In the genomic region with DNA sequence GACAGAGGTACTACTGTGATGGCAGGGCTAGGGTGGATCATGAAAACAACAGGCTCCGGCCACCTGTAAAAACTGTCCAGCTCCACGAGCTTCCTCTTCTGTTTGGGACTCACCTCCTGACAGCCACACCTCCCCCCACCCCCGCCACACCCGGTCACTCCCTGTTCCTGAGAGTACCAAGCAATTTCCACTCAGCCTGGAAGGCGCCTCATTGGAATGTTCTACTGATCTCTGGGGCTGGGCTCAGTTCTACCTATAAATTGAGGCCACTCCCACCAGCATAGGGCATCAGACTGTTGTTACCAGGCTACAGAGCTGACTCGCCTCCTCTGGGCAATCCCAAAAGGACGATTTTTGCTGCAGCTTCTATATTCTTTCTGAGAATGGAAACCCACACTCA, we compare ENCODE assay signal across 15 mouse cellular contexts.
DNase-seq lines count a peak whose midpoint lies in the region; ATAC-seq and TF ChIP-seq lines count a peak whose summit lies in the region.
"Had no signal": no experiment of that assay in that cellular context is flagged by ENCODE, and none has a peak within 500 bp of the region (broad histone marks: within the 10 kb centered on the region; RNA-seq: fewer than 3 reads in every experiment).

No protein-coding gene starts in this region.

- no peak for TF ChIP-seq EP300 in heart, adult 2 months (IDR thresholded peaks at IDR 0.05; ENCODE audit: insufficient read depth, low read depth, low read length)
- no peak for TF ChIP-seq EP300 in ES-Bruce4 (IDR thresholded peaks at IDR 0.05; ENCODE audit: insufficient read depth, low read depth, low read length)

- no peaks in the 10 kb centered on the region for H3K79me2 ChIP-seq in heart, adult 2 months (replicated peaks; ENCODE audit: control insufficient read depth, insufficient read depth, low read length)

- H3K4me3 ChIP-seq in heart, adult 2 months, result no peak overlapping the region
- no peak overlapping the region for H3K4me3 ChIP-seq in heart, embryonic 10.5 days
- H3K4me3 ChIP-seq in ES-Bruce4 (ENCODE audit: low read depth, low read length), result no peak overlapping the region
- H3K4me3 ChIP-seq in intestine, embryonic 16.5 days (ENCODE audit: low read length), result no peak overlapping the region
- H3K4me3 ChIP-seq: embryonic facial prominence, embryonic 15.5 days; limb, embryonic 12.5 days; megakaryocyte, embryonic 14.5 days had no signal

- H3K4me1 ChIP-seq in heart, adult 2 months (ENCODE audit: control insufficient read depth, insufficient read depth, low read length), result peaks cover 6% of the 10 kb centered on the region
- peaks cover 39% of the 10 kb centered on the region for H3K4me1 ChIP-seq in heart, embryonic 10.5 days
- no peaks in the 10 kb centered on the region for H3K4me1 ChIP-seq in ES-Bruce4 (ENCODE audit: control insufficient read depth, insufficient read depth, low read length)
- H3K4me1 ChIP-seq in intestine, embryonic 16.5 days (ENCODE audit: control insufficient read depth, insufficient read depth, low read length), result peaks cover 18% of the 10 kb centered on the region

- no peak overlapping the region for H3K9ac ChIP-seq in heart, adult 2 months (ENCODE audit: low read depth, low read length)
- H3K9ac ChIP-seq in ES-Bruce4 (ENCODE audit: low read depth, poor library complexity, severe bottlenecking), result no peak overlapping the region
- 0 out of 2 replicates have a peak overlapping the region, but pooled peaks have one; percentile 14 for H3K9ac ChIP-seq in intestine, embryonic 16.5 days (ENCODE audit: low read depth, low read length)
- H3K9ac ChIP-seq: embryonic facial prominence, embryonic 15.5 days; forebrain, postnatal 0 days; limb, embryonic 12.5 days had no signal

- peaks cover 2% of the 10 kb centered on the region; the same call in 1 of the 2 replicates for H3K36me3 ChIP-seq in heart, adult 2 months (ENCODE audit: control insufficient read depth, insufficient read depth, low read length)
- peaks cover 8% of the 10 kb centered on the region for H3K36me3 ChIP-seq in heart, embryonic 10.5 days
- no peaks in the 10 kb centered on the region for H3K36me3 ChIP-seq in ES-Bruce4 (ENCODE audit: control insufficient read depth, insufficient read depth, low read length, poor library complexity, severe bottlenecking)
- no peaks in the 10 kb centered on the region for H3K36me3 ChIP-seq in intestine, embryonic 16.5 days (ENCODE audit: control insufficient read depth, insufficient read depth, low read length)
- H3K36me3 ChIP-seq: embryonic facial prominence, embryonic 15.5 days had no signal

- intact Hi-C loops in heart, adult 2 months (cut with DNase I), result no loop called here

- DNase-seq in heart, adult 2 months, result no peak
- no peak for DNase-seq in heart, embryonic 10.5 days (ENCODE audit: low spot score)
- DNase-seq in lung, postnatal 10 days, result peak; percentile 63
- DNase-seq in cerebellum, adult 11 months, result no peak
- no peak for DNase-seq in adrenal gland, postnatal 10 days
- DNase-seq: cerebellum, postnatal 14 days; forebrain, postnatal 0 days; thymus, adult 18-20 months had no signal

- H3K9me3 ChIP-seq in heart, embryonic 10.5 days, result no peaks in the 10 kb centered on the region
- no peaks in the 10 kb centered on the region for H3K9me3 ChIP-seq in ES-Bruce4 (replicated peaks; ENCODE audit: control insufficient read depth, insufficient read depth, low read length, poor library complexity, severe bottlenecking)
- no peaks in the 10 kb centered on the region for H3K9me3 ChIP-seq in intestine, embryonic 16.5 days (ENCODE audit: control insufficient read depth, low read length)
- H3K9me3 ChIP-seq: embryonic facial prominence, embryonic 15.5 days; limb, embryonic 12.5 days; megakaryocyte, embryonic 14.5 days had no signal

- H3K4me2 ChIP-seq in intestine, embryonic 16.5 days (ENCODE audit: low read depth, low read length), result no peak overlapping the region
- H3K4me2 ChIP-seq: embryonic facial prominence, embryonic 15.5 days; limb, embryonic 12.5 days had no signal

- TF ChIP-seq CTCF in heart, adult 2 months (IDR thresholded peaks at IDR 0.05), result no peak
- TF ChIP-seq CTCF in ES-Bruce4 (IDR thresholded peaks at IDR 0.05; ENCODE audit: low read depth, low read length), result no peak

- peak; percentile 90 for ATAC-seq in intestine, embryonic 16.5 days
- ATAC-seq in monocyte, adult 5-6 weeks (replicated peaks; ENCODE audit: insufficient number of reproducible peaks, low FRiP score, low TSS enrichment, poor library complexity, severe bottlenecking), result no peak
- ATAC-seq: forebrain, postnatal 0 days; Patski had no signal

- H3K27me3 ChIP-seq in heart, adult 2 months (ENCODE audit: control insufficient read depth, insufficient read depth, low read length), result no peaks in the 10 kb centered on the region
- H3K27me3 ChIP-seq in heart, embryonic 10.5 days (ENCODE audit: insufficient read depth, poor library complexity, severe bottlenecking), result no peaks in the 10 kb centered on the region
- no peaks in the 10 kb centered on the region for H3K27me3 ChIP-seq in ES-Bruce4 (ENCODE audit: control insufficient read depth, insufficient read depth, low read length, poor library complexity, severe bottlenecking)
- no peaks in the 10 kb centered on the region for H3K27me3 ChIP-seq in intestine, embryonic 16.5 days (replicated peaks; ENCODE audit: control insufficient read depth, insufficient read depth, low read length)
- H3K27me3 ChIP-seq: megakaryocyte, embryonic 14.5 days; Patski had no signal

- WGBS in heart, adult 2 months, result 78% methylated on average over 7 of the region's 7 CpGs
- 65% methylated on average over 7 of the region's 7 CpGs for WGBS in heart, embryonic 10.5 days
- 50% methylated on average over 7 of the region's 7 CpGs for WGBS in intestine, embryonic 16.5 days

- no peak for TF ChIP-seq POLR2A in heart, adult 2 months (IDR thresholded peaks at IDR 0.05; ENCODE audit: insufficient read depth, low read depth, low read length)
- TF ChIP-seq POLR2A in ES-Bruce4 (IDR thresholded peaks at IDR 0.05; ENCODE audit: insufficient read depth, low read length), result no peak

- H3K27ac ChIP-seq in heart, adult 2 months, result peak overlapping the region; percentile 62
- no peak overlapping the region for H3K27ac ChIP-seq in heart, embryonic 10.5 days
- H3K27ac ChIP-seq in ES-Bruce4 (ENCODE audit: insufficient read depth, low read length), result peak overlapping the region; percentile 34
- H3K27ac ChIP-seq in intestine, embryonic 16.5 days (ENCODE audit: low read length), result no peak overlapping the region
- H3K27ac ChIP-seq: embryonic facial prominence, embryonic 15.5 days; limb, embryonic 12.5 days had no signal

Comparison
In these comparisons a context has a peak if more than half of its experiments do, and no peak if none do; other contexts are left out.
1. H3K27ac ChIP-seq: peak in heart, adult 2 months (single experiment) and ES-Bruce4 (single experiment); none in heart, embryonic 10.5 days (single experiment) and intestine, embryonic 16.5 days (single experiment).